Mouse (Mus musculus): ENCODE results near the gene Zbed3. TPM values are rescaled to one million over a fixed set of nuclear protein-coding genes. Genes with fewer than 3 reads are reported as not detected.

Gene Zbed3
- polyA plus RNA-seq (2016; fragmentation: Nextera tagmentation; extraction: Ambion mirVana) = 13.2 and 14.4 TPM in 2 replicates

DNA sequence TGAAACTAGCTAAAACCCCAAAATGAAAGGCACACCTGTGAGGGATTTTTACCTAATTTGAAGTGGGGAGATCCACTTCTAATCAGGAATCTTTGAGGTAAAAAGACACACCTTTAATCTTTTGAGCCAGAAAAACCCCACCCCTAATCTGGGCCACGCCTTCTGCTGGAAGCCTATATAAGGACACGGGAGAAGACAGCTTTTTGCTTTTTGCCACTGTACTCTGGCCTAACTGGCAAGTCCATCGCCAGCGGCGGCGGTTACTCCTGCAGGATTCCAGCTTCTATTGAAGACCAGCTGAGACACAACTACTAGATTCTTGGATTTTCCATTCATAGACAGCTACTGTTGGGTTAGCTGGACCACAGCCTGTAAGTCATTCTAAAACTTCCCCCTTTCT is at the start of gene Zbed3:
Zbed3 (plus strand) TSS at position 213 of the 400 bp plus-strand sequence.
- Histone ChIP-seq H3K9ac (peak within 1 kb of the TSS; percentile 81), H3K4me1 (peaks cover 26% of the 10 kb centered on the region), H3K9me3 (replicated peaks) (no peaks in the 10 kb centered on the region), H3K4me3 (peak within 1 kb of the TSS; percentile 70), H3K27me3 (replicated peaks) (peaks cover 14% of the 10 kb centered on the region), H3K27ac (no peak within 1 kb of the TSS), H3K36me3 (no peaks in the 10 kb centered on the region), H3K4me2 (peak within 1 kb of the TSS; percentile 88)
- 62% methylated on average over 6 of the region's 6 CpGs for WGBS (ENCODE audit: insufficient replicate concordance)
- no peak for ATAC-seq

DNA sequence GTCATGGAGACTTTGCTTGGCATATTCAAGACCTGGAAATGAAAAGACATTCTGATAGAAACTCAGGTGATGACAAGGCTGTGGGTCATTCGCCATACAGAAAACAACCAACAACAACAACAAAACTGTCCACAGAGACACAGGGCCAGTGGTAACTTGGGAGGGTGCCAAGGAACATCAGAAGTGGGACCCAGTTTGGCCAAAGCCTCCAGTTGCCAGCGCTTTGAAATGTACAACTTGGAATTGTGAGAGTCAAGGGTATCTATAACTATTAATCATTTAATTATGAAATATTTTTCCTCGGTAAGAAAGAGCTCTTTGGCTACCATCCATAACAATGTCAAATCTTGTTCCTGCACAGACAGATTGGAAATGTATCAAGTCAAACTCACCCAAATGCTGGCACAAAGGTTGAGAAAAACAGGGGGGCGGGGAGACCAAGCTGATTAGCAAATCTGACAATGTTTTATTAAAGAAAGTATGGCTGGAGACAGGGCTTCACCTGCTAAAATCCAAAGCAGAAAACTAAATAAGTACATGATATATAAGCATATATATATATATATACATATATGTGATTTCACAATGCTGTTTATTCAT is 44.9 kb upstream of the Zbed3 start:
- Histone ChIP-seq H3K9ac (no peak overlapping the region), H3K4me2 (no peak overlapping the region), H3K4me3 (no peak overlapping the region), H3K27me3 (replicated peaks) (no peaks in the 10 kb centered on the region), H3K4me1 (no peaks in the 10 kb centered on the region), H3K27ac (no peak overlapping the region), H3K36me3 (no peaks in the 10 kb centered on the region), H3K9me3 (replicated peaks) (no peaks in the 10 kb centered on the region)
- 68% methylated on average over 4 of the region's 4 CpGs for WGBS (ENCODE audit: insufficient replicate concordance)
- ATAC-seq = no peak

DNA sequence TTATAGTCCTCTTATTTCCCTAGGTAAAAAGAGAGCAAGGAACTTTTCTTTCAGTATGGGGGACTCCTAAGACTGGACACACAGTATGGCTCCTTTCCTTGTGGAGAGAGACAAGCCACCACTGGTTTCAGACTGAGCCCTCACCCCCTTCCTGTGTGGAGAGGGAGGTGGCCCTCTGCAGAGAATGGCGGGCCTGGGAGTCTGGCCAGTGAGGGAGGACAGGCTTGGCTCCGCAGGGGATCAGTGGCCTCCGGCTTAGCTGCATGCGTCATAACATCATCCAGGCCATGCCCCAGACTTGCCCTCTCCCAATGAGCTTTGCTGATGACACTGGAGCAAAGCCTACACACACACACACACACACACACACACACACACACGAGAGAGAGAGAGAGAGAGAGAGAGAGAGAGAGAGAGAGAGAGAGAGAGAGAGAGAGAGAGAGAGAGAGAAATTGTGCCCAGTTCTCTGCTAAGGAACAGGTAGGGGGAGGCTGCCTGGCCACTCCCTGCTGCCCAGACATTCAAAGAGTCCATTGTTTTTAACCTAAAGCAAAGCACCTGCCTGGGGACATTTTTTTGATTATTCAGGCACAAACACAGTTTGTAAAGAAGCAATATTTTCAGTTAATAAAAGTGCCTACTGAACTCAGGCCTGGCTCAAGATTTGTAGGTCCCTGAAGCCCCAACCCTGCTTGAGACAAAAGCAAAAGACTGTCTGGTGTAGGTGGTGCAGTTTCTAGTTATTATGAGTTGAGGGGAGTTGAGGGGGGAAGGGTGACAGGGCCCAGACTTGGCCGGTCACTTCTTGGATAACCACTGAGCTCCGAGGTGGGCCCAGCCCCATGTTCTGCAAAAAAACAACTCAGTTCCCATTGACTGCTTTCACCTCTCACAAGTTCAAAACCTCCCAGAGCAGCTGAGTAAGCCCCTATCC is 41.4 kb upstream of the Zbed3 start:
- Histone ChIP-seq H3K4me3 (no peak overlapping the region), H3K27ac (no peak overlapping the region), H3K36me3 (no peaks in the 10 kb centered on the region), H3K9ac (no peak overlapping the region), H3K4me2 (no peak overlapping the region), H3K4me1 (no peaks in the 10 kb centered on the region), H3K9me3 (replicated peaks) (no peaks in the 10 kb centered on the region), H3K27me3 (replicated peaks) (no peaks in the 10 kb centered on the region)
- no peak for ATAC-seq
- 59% methylated on average over 6 of the region's 7 CpGs for WGBS (ENCODE audit: insufficient replicate concordance)

DNA sequence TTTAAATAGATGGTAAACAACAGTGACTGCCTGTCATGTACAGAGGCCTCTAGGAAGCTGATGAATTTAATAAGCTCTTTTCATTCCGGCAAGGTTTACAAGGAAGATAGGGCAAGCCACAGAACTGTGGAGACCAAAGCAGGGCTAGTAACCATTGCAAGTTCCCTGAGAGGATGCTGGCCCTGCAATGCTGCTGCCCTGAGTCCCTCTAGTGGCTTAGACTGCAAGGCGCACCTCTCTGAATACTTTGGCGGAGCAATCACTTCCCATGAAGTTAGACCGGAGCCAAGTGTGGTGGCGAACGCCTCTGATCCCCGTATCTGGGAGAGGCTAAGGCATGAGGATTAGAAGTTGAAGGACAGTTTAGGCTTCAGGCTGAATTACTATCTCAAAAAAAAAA is 36.4 kb upstream of the Zbed3 start:
- Histone ChIP-seq H3K36me3 (no peaks in the 10 kb centered on the region), H3K9me3 (replicated peaks) (no peaks in the 10 kb centered on the region), H3K27me3 (replicated peaks) (no peaks in the 10 kb centered on the region; the same call in 1 of the 2 replicates), H3K4me1 (no peaks in the 10 kb centered on the region), H3K9ac (no peak overlapping the region), H3K27ac (no peak overlapping the region), H3K4me3 (no peak overlapping the region), H3K4me2 (no peak overlapping the region)
- ATAC-seq = no peak
- 10% methylated on average over 7 of the region's 7 CpGs for WGBS (ENCODE audit: insufficient replicate concordance)

DNA sequence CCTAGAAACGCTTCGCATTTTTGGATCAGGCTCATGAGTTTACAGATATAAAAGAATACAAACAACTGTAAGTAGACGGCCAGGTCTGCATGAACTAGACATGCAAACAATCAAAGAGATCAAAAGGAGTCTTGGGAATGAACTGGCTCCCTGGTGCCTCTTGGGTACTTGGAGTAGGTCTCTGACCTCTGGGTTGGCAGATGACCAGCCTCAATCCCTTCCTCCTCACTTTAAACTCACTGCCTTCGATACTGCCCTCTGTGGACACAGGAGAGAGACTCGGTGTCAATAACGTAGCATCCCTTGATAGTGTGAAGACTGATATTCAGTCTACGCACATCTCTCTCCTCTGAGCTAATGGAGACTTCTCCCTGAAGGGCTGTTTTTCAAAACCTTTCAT is 35.4 kb upstream of the Zbed3 start:
- Histone ChIP-seq H3K4me2 (no peak overlapping the region), H3K9me3 (replicated peaks) (no peaks in the 10 kb centered on the region), H3K9ac (no peak overlapping the region), H3K27ac (no peak overlapping the region), H3K4me3 (no peak overlapping the region), H3K4me1 (no peaks in the 10 kb centered on the region), H3K27me3 (replicated peaks) (no peaks in the 10 kb centered on the region; the same call in 1 of the 2 replicates), H3K36me3 (no peaks in the 10 kb centered on the region)
- WGBS (ENCODE audit: insufficient replicate concordance) = 73% methylated on average over 7 of the region's 7 CpGs
- ATAC-seq = no peak

DNA sequence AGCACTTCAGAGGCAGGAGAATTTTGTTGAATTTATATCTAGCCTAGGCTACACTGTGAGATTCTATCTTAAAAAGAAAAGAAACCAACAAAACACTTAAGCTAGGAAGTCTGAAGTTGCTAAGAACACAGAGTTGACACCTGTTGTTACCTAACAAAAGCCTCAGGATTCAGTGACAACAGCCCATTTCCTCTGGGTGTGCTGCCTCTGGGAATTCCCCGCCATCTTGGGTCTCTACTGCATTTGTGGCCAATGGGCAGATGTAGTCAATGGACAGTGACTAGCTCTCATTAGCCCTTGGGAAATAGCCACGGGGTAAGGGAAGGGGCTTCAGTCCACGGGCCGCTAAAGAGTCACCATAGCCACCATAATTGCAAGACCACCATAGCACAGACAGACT is 31.4 kb upstream of the Zbed3 start:
- H3K4me3 ChIP-seq = no peak overlapping the region
- H3K4me1 ChIP-seq = no peaks in the 10 kb centered on the region
- H3K9ac ChIP-seq = no peak overlapping the region
- ATAC-seq = no peak
- H3K9me3 ChIP-seq (replicated peaks) = no peaks in the 10 kb centered on the region
- no peak overlapping the region for H3K27ac ChIP-seq
- no peaks in the 10 kb centered on the region for H3K36me3 ChIP-seq
- no peak overlapping the region for H3K4me2 ChIP-seq
- WGBS (ENCODE audit: insufficient replicate concordance) = 64% methylated on average over 4 of the region's 4 CpGs
- H3K27me3 ChIP-seq (replicated peaks) = no peaks in the 10 kb centered on the region; the same call in 1 of the 2 replicates

DNA sequence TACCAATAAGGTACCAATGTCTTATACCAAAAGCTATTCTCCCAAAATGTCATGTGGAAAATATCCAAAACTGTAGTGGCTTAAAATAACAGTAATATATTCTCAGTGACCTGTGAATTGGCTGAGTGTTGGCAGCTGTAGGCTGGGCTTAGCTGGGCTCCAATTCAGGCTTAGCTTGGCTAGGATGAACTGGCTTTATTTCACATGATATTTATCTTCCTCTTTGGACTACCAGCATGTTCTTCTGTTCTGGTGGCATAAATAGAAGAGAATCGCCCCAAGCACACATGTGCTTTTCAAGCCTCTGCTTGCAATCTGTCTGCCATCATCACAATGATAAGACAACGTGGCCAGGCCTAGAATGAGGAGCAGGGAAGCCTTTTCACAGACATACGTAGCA is 23.5 kb upstream of the Zbed3 start:
- Histone ChIP-seq H3K9ac (no peak overlapping the region), H3K27me3 (replicated peaks) (no peaks in the 10 kb centered on the region), H3K4me3 (no peak overlapping the region), H3K4me1 (no peaks in the 10 kb centered on the region), H3K9me3 (replicated peaks) (0 out of 2 replicates have a peak, but pooled peaks cover 5% of the 10 kb centered on the region), H3K4me2 (no peak overlapping the region), H3K36me3 (no peaks in the 10 kb centered on the region), H3K27ac (no peak overlapping the region)
- 44% methylated on average over 3 of the region's 3 CpGs for WGBS (ENCODE audit: insufficient replicate concordance)
- ATAC-seq = no peak

DNA sequence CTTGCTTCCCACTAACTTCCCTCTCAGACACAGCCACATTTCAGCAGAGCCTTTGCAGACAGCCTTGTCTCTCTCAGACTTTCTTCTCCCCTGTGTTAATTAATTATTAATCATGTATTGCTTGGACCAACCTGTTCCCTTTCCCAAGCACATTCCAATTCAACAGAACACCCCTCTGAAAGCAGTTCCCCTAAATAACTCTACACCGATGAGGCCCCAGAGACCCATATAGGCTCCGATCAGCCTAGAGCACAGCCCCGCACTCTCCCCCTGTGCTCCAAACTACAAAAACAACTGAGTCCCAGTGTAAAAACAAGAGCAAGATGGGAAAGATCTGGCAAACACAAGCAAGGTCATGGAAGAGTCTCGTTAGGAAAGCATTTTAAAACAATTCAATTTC is 16.8 kb upstream of the Zbed3 start:
- ATAC-seq = no peak
- H3K36me3 ChIP-seq = no peaks in the 10 kb centered on the region
- WGBS (ENCODE audit: insufficient replicate concordance) = 69% methylated on average over 4 of the region's 4 CpGs
- no peaks in the 10 kb centered on the region for H3K9me3 ChIP-seq (replicated peaks)
- no peak overlapping the region for H3K27ac ChIP-seq
- H3K9ac ChIP-seq = no peak overlapping the region
- H3K4me2 ChIP-seq = no peak overlapping the region
- no peak overlapping the region for H3K4me3 ChIP-seq
- H3K4me1 ChIP-seq = no peaks in the 10 kb centered on the region
- H3K27me3 ChIP-seq (replicated peaks) = no peaks in the 10 kb centered on the region

DNA sequence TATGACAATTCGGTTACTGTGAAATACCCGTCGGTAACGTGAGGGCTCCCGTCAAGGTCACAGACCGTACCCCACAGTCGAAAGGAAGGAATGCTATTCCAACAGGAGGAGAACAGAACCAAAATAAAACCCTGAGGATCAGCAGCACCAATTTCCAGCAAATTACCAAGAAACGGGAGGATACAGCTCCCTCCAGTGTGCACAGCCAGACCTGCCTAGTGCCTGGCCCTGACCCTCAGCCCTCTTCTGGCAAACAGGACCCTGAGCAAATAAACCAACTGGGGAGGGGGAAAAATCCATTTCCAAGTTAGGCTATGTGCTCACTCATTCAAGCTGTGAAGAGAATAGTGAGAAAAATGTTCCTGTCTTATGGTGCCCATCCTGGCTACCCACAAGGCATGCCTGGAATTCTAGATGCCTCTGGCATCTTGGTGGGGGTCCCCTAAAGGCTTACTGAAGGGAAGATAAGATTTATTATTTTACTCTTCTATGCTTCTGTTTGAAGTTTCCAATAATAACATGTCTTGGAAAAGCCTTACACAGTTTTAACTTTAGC is 16.2 kb upstream of the Zbed3 start:
- Histone ChIP-seq H3K4me3 (no peak overlapping the region), H3K9me3 (replicated peaks) (no peaks in the 10 kb centered on the region), H3K27ac (no peak overlapping the region), H3K9ac (no peak overlapping the region), H3K27me3 (replicated peaks) (no peaks in the 10 kb centered on the region), H3K4me2 (no peak overlapping the region), H3K36me3 (no peaks in the 10 kb centered on the region), H3K4me1 (no peaks in the 10 kb centered on the region)
- WGBS (ENCODE audit: insufficient replicate concordance) = 71% methylated on average over 8 of the region's 8 CpGs
- no peak for ATAC-seq

DNA sequence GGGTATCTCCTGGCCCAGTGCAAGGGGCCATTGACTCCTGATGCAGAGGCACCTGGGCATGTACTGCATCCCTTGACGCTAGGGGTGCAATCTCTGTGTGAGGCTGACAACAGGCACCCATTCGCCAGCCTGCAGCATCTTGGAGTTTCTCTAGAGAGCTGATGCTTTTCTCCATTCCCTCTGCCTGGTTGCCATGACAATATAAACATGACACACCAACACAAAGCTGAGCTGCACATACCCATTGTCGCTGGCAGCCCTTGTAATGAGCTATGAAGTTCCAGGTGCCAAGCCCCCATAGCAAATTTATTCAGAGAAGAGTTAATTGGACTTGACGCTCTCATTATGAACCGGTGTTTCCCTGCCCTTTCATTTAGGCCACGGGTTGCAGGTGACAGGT is 11.4 kb upstream of the Zbed3 start:
- Histone ChIP-seq H3K4me2 (no peak overlapping the region), H3K4me1 (no peaks in the 10 kb centered on the region), H3K27ac (no peak overlapping the region), H3K27me3 (replicated peaks) (no peaks in the 10 kb centered on the region), H3K9me3 (replicated peaks) (no peaks in the 10 kb centered on the region), H3K36me3 (no peaks in the 10 kb centered on the region), H3K4me3 (no peak overlapping the region), H3K9ac (no peak overlapping the region)
- no peak for ATAC-seq
- 63% methylated on average over 6 of the region's 6 CpGs for WGBS (ENCODE audit: insufficient replicate concordance)

DNA sequence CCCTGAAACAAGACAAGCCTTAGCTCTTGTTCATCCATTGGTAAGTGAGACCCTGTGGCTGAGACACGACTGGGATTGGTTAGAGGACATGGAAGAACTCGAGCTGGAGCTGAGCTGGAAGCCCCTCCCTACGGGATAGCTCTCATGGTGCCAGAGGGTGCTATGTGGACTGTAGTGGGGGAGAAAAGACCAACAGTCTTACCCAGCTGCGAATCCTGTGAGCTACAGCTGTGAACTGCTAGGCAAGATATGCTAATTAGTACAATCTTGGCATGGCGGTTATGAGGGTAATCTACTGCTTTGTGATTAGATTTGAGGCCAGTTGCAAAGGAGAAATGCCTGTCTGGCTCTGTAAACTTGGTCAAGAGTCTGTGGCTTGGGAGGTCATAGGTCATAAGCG is 4.3 kb upstream of the Zbed3 start:
- Histone ChIP-seq H3K27ac (no peak overlapping the region), H3K4me2 (no peak overlapping the region), H3K9me3 (replicated peaks) (no peaks in the 10 kb centered on the region), H3K36me3 (no peaks in the 10 kb centered on the region), H3K27me3 (replicated peaks) (peaks cover under 1% of the 10 kb centered on the region; the same call in 1 of the 2 replicates), H3K4me3 (no peak overlapping the region), H3K4me1 (peaks cover under 1% of the 10 kb centered on the region; the same call in 1 of the 2 replicates), H3K9ac (no peak overlapping the region)
- no peak for ATAC-seq
- WGBS (ENCODE audit: insufficient replicate concordance) = 46% methylated on average over 6 of the region's 6 CpGs

DNA sequence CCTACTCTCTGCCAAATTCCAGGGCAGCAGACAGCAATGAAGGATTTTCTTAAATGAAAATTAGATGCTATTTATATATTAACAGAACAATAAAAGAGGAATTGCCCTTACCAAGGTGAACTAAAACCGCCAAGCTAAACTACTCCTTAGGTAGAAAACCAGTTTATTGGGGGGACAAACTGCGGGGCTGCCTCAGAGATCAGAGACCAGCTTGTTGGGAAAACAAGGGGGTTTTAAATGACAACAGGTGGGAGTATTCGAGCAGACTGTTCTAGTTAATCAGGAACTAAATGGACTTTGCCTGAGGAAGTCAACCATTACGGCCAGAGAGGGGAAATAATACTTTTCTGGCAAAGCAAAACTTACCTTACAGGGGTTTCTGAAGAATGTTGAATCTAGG is 3.0 kb upstream of the Zbed3 start:
- no peaks in the 10 kb centered on the region for H3K9me3 ChIP-seq (replicated peaks)
- no peak for ATAC-seq
- no peak overlapping the region for H3K4me2 ChIP-seq
- no peak overlapping the region for H3K27ac ChIP-seq
- no peaks in the 10 kb centered on the region for H3K36me3 ChIP-seq
- 50% methylated on average over 4 of the region's 4 CpGs for WGBS (ENCODE audit: insufficient replicate concordance)
- H3K27me3 ChIP-seq (replicated peaks) = peaks cover 11% of the 10 kb centered on the region
- peaks cover 12% of the 10 kb centered on the region for H3K4me1 ChIP-seq
- H3K4me3 ChIP-seq = no peak overlapping the region
- H3K9ac ChIP-seq = no peak overlapping the region
